Mouse (Mus musculus) kidney, postnatal 0 days (tissue): ENCODE results near the gene Vamp9. TPM values are rescaled to one million over a fixed set of nuclear protein-coding genes. Genes with fewer than 3 reads are reported as not detected.

Source experiments
- ATAC-seq: fragments of 200-750 bp; cut with Nextera tagmentation; replicated peaks from 2 replicates; pipeline ENCODE4 v1.8.0; 2017; ENCODE audit warnings: low read depth, moderate number of reproducible peaks, moderate TSS enrichment, moderate library complexity; ENCODE audit not compliant: low FRiP score
- DNase-seq: peaks from one replicate; pipeline ENCODE4 v3.0.0-alpha.2; 2016; ENCODE audit warnings: low spot score
- H3K27ac ChIP-seq: fragments of 300-500 bp; sonication (generic); 2 replicates; pipeline ENCODE4 v1.5.1; 2014; ENCODE audit warnings: mild to moderate bottlenecking
- H3K27me3 ChIP-seq: fragments of 300-500 bp; sonication (generic); 2 replicates; pipeline ENCODE4 v1.6.1; 2014; ENCODE audit warnings: low read length, mixed read lengths; ENCODE audit not compliant: insufficient read depth
- H3K36me3 ChIP-seq: fragments of 300-500 bp; sonication (generic); 2 replicates; pipeline ENCODE4 v1.6.1; 2014; ENCODE audit warnings: low read length, mixed read lengths; ENCODE audit not compliant: insufficient read depth
- H3K4me1 ChIP-seq: fragments of 300-500 bp; sonication (generic); replicated peaks from 2 replicates; pipeline ENCODE4 v1.6.1; 2014; ENCODE audit warnings: antibody characterized with exemption, low read length, mixed read lengths; ENCODE audit not compliant: insufficient read depth
- H3K4me2 ChIP-seq: fragments of 300-500 bp; sonication (generic); 2 replicates; pipeline ENCODE4 v1.6.1; 2014; ENCODE audit warnings: mild to moderate bottlenecking, low read length, moderate library complexity, mixed read lengths
- H3K4me3 ChIP-seq: fragments of 300-500 bp; sonication (generic); replicated peaks from 2 replicates; pipeline ENCODE4 v1.5.1; 2014; ENCODE audit warnings: low read depth, low read length
- H3K9ac ChIP-seq: fragments of 300-500 bp; sonication (generic); 2 replicates; pipeline ENCODE4 v1.6.1; 2014; ENCODE audit warnings: low read depth, low read length
- H3K9me3 ChIP-seq: fragments of 300-500 bp; sonication (generic); replicated peaks from 2 replicates; pipeline ENCODE4 v1.6.1; 2016; ENCODE audit warnings: low read length, inconsistent platforms, mixed read lengths
- CTCF ChIP-seq: IDR thresholded peaks from 2 replicates; pipeline ENCODE4 v1.5.1; 2016; ENCODE audit warnings: antibody characterized with exemption, low read depth, mild to moderate bottlenecking, moderate library complexity
- WGBS: fragments of 180-500 bp; shearing (Covaris S2); extraction: QIAGEN DNeasy Blood & Tissue Kit; methylation state at CpG from one replicate; pipeline ENCODE4 v1.1.7; 2014; 5-methylcytosine and 5-hydroxymethylcytosine counted together
- polyA plus RNA-seq: library from polyadenylated mRNA; unstranded; fragments of >200 nt; fragmentation: Nextera tagmentation; extraction: Ambion mirVana; gene quantifications from 2 replicates; pipeline ENCODE4 v1.2.1, GENCODE M21; 2015

Vamp9 gene
- polyA plus RNA-seq, 1 experiment from 2014 or later: 0.25 TPM

GRCm38 (mm10) chr5:99868286-99868685 is 37.8 kb upstream of the Vamp9 start:
- H3K4me3 ChIP-seq: no peak overlapping the region
- H3K9me3 ChIP-seq: no peaks in the 10 kb centered on the region
- H3K27me3 ChIP-seq: no peaks in the 10 kb centered on the region
- no peak overlapping the region for H3K9ac ChIP-seq
- H3K27ac ChIP-seq: no peak overlapping the region
- DNase-seq: no peak
- H3K4me2 ChIP-seq: no peak overlapping the region
- ATAC-seq: no peak
- 81% methylated on average over 17 of the region's 17 CpGs for WGBS
- no peak for TF ChIP-seq CTCF
- no peaks in the 10 kb centered on the region for H3K4me1 ChIP-seq
- H3K36me3 ChIP-seq: no peaks in the 10 kb centered on the region

GRCm38 (mm10) chr5:99868923-99869322 is 37.1 kb upstream of the Vamp9 start:
- no peaks in the 10 kb centered on the region for H3K9me3 ChIP-seq
- no peaks in the 10 kb centered on the region for H3K27me3 ChIP-seq
- H3K4me3 ChIP-seq: no peak overlapping the region
- DNase-seq (no peak), ATAC-seq (no peak)
- H3K4me2 ChIP-seq: no peak overlapping the region
- no peak overlapping the region for H3K27ac ChIP-seq
- no peaks in the 10 kb centered on the region for H3K4me1 ChIP-seq
- WGBS: 65% methylated on average over 9 of the region's 9 CpGs
- no peak for TF ChIP-seq CTCF
- H3K36me3 ChIP-seq: no peaks in the 10 kb centered on the region
- no peak overlapping the region for H3K9ac ChIP-seq

GRCm38 (mm10) chr5:99877565-99877964 is 28.5 kb upstream of the Vamp9 start:
- DNase-seq (no peak), ATAC-seq (no peak)
- Histone ChIP-seq H3K9me3 (no peaks in the 10 kb centered on the region), H3K27me3 (no peaks in the 10 kb centered on the region), H3K4me2 (no peak overlapping the region), H3K9ac (no peak overlapping the region), H3K4me1 (no peaks in the 10 kb centered on the region), H3K4me3 (no peak overlapping the region), H3K36me3 (no peaks in the 10 kb centered on the region), H3K27ac (no peak overlapping the region)
- TF ChIP-seq CTCF: no peak
- WGBS: 52% methylated on average over 9 of the region's 9 CpGs

- TF ChIP-seq CTCF: no peak
- Histone ChIP-seq H3K4me1 (no peaks in the 10 kb centered on the region), H3K4me2 (no peak overlapping the region), H3K36me3 (no peaks in the 10 kb centered on the region), H3K27me3 (no peaks in the 10 kb centered on the region), H3K27ac (no peak overlapping the region), H3K4me3 (no peak overlapping the region), H3K9me3 (no peaks in the 10 kb centered on the region), H3K9ac (no peak overlapping the region)
- WGBS: 62% methylated on average over 3 of the region's 3 CpGs
- ATAC-seq (no peak), DNase-seq (peak; percentile 2)
Measured at GRCm38 (mm10) chr5:99882441-99882840, 23.6 kb upstream of the Vamp9 start.

GRCm38 (mm10) chr5:99884035-99884434 is 22.0 kb upstream of the Vamp9 start:
- H3K9me3 ChIP-seq: no peaks in the 10 kb centered on the region
- peak; percentile 4 for DNase-seq

GRCm38 (mm10) chr5:99887133-99887532 is 18.9 kb upstream of the Vamp9 start:
- H3K4me1 ChIP-seq: no peaks in the 10 kb centered on the region
- no peaks in the 10 kb centered on the region for H3K9me3 ChIP-seq
- no peak for ATAC-seq
- H3K27ac ChIP-seq: no peak overlapping the region
- TF ChIP-seq CTCF: no peak
- no peak overlapping the region for H3K4me2 ChIP-seq
- H3K9ac ChIP-seq: no peak overlapping the region
- no peak for DNase-seq
- no peaks in the 10 kb centered on the region for H3K27me3 ChIP-seq
- no peak overlapping the region for H3K4me3 ChIP-seq
- H3K36me3 ChIP-seq: no peaks in the 10 kb centered on the region
- 66% methylated on average over 1 of the region's 1 CpGs for WGBS

More at GRCm38 (mm10) chr5:99884035-99884434, 22.0 kb upstream of the Vamp9 start:
- Histone ChIP-seq H3K36me3 (no peaks in the 10 kb centered on the region), H3K9ac (no peak overlapping the region), H3K4me1 (no peaks in the 10 kb centered on the region), H3K4me2 (no peak overlapping the region), H3K4me3 (no peak overlapping the region), H3K27ac (no peak overlapping the region), H3K27me3 (no peaks in the 10 kb centered on the region)
- TF ChIP-seq CTCF: no peak
- ATAC-seq: no peak
- WGBS: 87% methylated on average over 4 of the region's 4 CpGs
